Mouse (Mus musculus): Measurements from ENCODE around the gene Ero1l. TPM values are rescaled to one million over a fixed set of nuclear protein-coding genes. Genes with fewer than 3 reads are reported as not detected.

Ero1l gene
- 19.4 and 23.0 TPM in 2 replicates for polyA plus RNA-seq (2014; fragmentation: Nextera tagmentation; extraction: Ambion mirVana)

GRCm38 (mm10) chr14:45318426-45319236 lies at the start of gene Ero1l:
Gene Ero1l, minus strand, starts transcription at chr14:45318771.
- H3K4me3 ChIP-seq (ENCODE audit: low read depth, low read length) = peak within 1 kb of the TSS; percentile 90
- peak; percentile 90 for DNase-seq (ENCODE audit: low spot score)
- peak within 1 kb of the TSS; percentile 87 for H3K27ac ChIP-seq (ENCODE audit: low read depth, low read length)
- H3K9me3 ChIP-seq (replicated peaks; ENCODE audit: control insufficient read depth, low read length) = no peaks in the 10 kb centered on the region
- H3K9ac ChIP-seq (ENCODE audit: low read length) = peak within 1 kb of the TSS; percentile 95
- peak within 1 kb of the TSS; percentile 68 for H3K4me2 ChIP-seq (ENCODE audit: low read length)
- no peaks in the 10 kb centered on the region for H3K27me3 ChIP-seq (replicated peaks; ENCODE audit: control insufficient read depth, insufficient read depth, low read length)
- WGBS = 2% methylated on average over 55 of the region's 74 CpGs
- peak; percentile 98 for ATAC-seq
- peaks cover 10% of the 10 kb centered on the region for H3K4me1 ChIP-seq (ENCODE audit: control insufficient read depth, insufficient read depth, low read length)
- no peaks in the 10 kb centered on the region for H3K36me3 ChIP-seq (ENCODE audit: control insufficient read depth, insufficient read depth, low read length)

- ATAC-seq = peak; percentile 32; the same call in 1 of the 2 replicates
- Histone ChIP-seq H3K9ac (ENCODE audit: low read length) (no peak overlapping the region; the same call in 1 of the 2 replicates), H3K4me2 (ENCODE audit: low read length) (0 out of 2 replicates have a peak overlapping the region, but pooled peaks have one; percentile 24), H3K36me3 (ENCODE audit: control insufficient read depth, insufficient read depth, low read length) (peaks cover 9% of the 10 kb centered on the region), H3K4me3 (ENCODE audit: low read depth, low read length) (no peak overlapping the region), H3K9me3 (replicated peaks; ENCODE audit: control insufficient read depth, low read length) (no peaks in the 10 kb centered on the region), H3K27me3 (replicated peaks; ENCODE audit: control insufficient read depth, insufficient read depth, low read length) (no peaks in the 10 kb centered on the region), H3K4me1 (ENCODE audit: control insufficient read depth, insufficient read depth, low read length) (0 out of 2 replicates have a peak, but pooled peaks cover 3% of the 10 kb centered on the region), H3K27ac (ENCODE audit: low read depth, low read length) (peak overlapping the region; percentile 71)
- 89% methylated on average over 6 of the region's 6 CpGs for WGBS
- DNase-seq (ENCODE audit: low spot score) = no peak
Observed at GRCm38 (mm10) chr14:45365196-45365587, 46.6 kb upstream of the Ero1l start.

- no peak overlapping the region for H3K4me3 ChIP-seq (ENCODE audit: low read depth, low read length)
- peak; percentile 66 for DNase-seq (ENCODE audit: low spot score)
- H3K4me2 ChIP-seq (ENCODE audit: low read length) = peak overlapping the region; percentile 24; the same call in 1 of the 2 replicates
- H3K9ac ChIP-seq (ENCODE audit: low read length) = peak overlapping the region; percentile 35
- peak overlapping the region; percentile 71 for H3K27ac ChIP-seq (ENCODE audit: low read depth, low read length)
- H3K36me3 ChIP-seq (ENCODE audit: control insufficient read depth, insufficient read depth, low read length) = peaks cover 4% of the 10 kb centered on the region; the same call in 1 of the 2 replicates
- 0 out of 2 replicates have a peak, but pooled peaks cover 3% of the 10 kb centered on the region for H3K4me1 ChIP-seq (ENCODE audit: control insufficient read depth, insufficient read depth, low read length)
- no peaks in the 10 kb centered on the region for H3K9me3 ChIP-seq (replicated peaks; ENCODE audit: control insufficient read depth, low read length)
- H3K27me3 ChIP-seq (replicated peaks; ENCODE audit: control insufficient read depth, insufficient read depth, low read length) = no peaks in the 10 kb centered on the region
- ATAC-seq = peak; percentile 82
- WGBS = 53% methylated on average over 16 of the region's 16 CpGs
Observed at GRCm38 (mm10) chr14:45364211-45365195, 45.9 kb upstream of the Ero1l start.

- Histone ChIP-seq H3K36me3 (ENCODE audit: control insufficient read depth, insufficient read depth, low read length) (peaks cover 24% of the 10 kb centered on the region), H3K27ac (ENCODE audit: low read depth, low read length) (peak within 1 kb of the TSS; percentile 44; the same call in 1 of the 2 replicates), H3K4me1 (ENCODE audit: control insufficient read depth, insufficient read depth, low read length) (peaks cover 6% of the 10 kb centered on the region; the same call in 1 of the 2 replicates), H3K9ac (ENCODE audit: low read length) (peak within 1 kb of the TSS; percentile 81), H3K4me2 (ENCODE audit: low read length) (peak within 1 kb of the TSS; percentile 75), H3K27me3 (replicated peaks; ENCODE audit: control insufficient read depth, insufficient read depth, low read length) (no peaks in the 10 kb centered on the region), H3K4me3 (ENCODE audit: low read depth, low read length) (peak within 1 kb of the TSS; percentile 67), H3K9me3 (replicated peaks; ENCODE audit: control insufficient read depth, low read length) (no peaks in the 10 kb centered on the region)
- ATAC-seq (peak; percentile 99), DNase-seq (ENCODE audit: low spot score) (peak; percentile 94)
- WGBS = under 1% methylated on average over 61 of the region's 93 CpGs
Observed at GRCm38 (mm10) chr14:45350931-45351859, 32.6 kb upstream of the Ero1l start, which contains the start of gene Styx. Gene Styx, plus strand, starts transcription at chr14:45351093.

GRCm38 (mm10) chr14:45329589-45330181 lies 11.1 kb upstream of the Ero1l start, which contains the start of gene Psmc6:
Gene Psmc6, plus strand, starts transcription at chr14:45329788.
- peak; percentile 97 for ATAC-seq
- Histone ChIP-seq H3K4me2 (ENCODE audit: low read length) (peak within 1 kb of the TSS; percentile 68), H3K9me3 (replicated peaks; ENCODE audit: control insufficient read depth, low read length) (no peaks in the 10 kb centered on the region), H3K9ac (ENCODE audit: low read length) (peak within 1 kb of the TSS; percentile 93), H3K27ac (ENCODE audit: low read depth, low read length) (peak within 1 kb of the TSS; percentile 82), H3K4me3 (ENCODE audit: low read depth, low read length) (peak within 1 kb of the TSS; percentile 83), H3K4me1 (ENCODE audit: control insufficient read depth, insufficient read depth, low read length) (0 out of 2 replicates have a peak, but pooled peaks cover 2% of the 10 kb centered on the region), H3K36me3 (ENCODE audit: control insufficient read depth, insufficient read depth, low read length) (peaks cover 31% of the 10 kb centered on the region), H3K27me3 (replicated peaks; ENCODE audit: control insufficient read depth, insufficient read depth, low read length) (no peaks in the 10 kb centered on the region)
- under 1% methylated on average over 36 of the region's 44 CpGs for WGBS
- peak; percentile 96 for DNase-seq (ENCODE audit: low spot score)

GRCm38 (mm10) chr14:45329018-45329588 lies 10.5 kb upstream of the Ero1l start:
- Histone ChIP-seq H3K4me2 (ENCODE audit: low read length) (peak overlapping the region; percentile 44), H3K36me3 (ENCODE audit: control insufficient read depth, insufficient read depth, low read length) (peaks cover 28% of the 10 kb centered on the region), H3K4me1 (ENCODE audit: control insufficient read depth, insufficient read depth, low read length) (0 out of 2 replicates have a peak, but pooled peaks cover 2% of the 10 kb centered on the region), H3K4me3 (ENCODE audit: low read depth, low read length) (peak overlapping the region; percentile 83), H3K9ac (ENCODE audit: low read length) (peak overlapping the region; percentile 33; the same call in 1 of the 2 replicates), H3K27me3 (replicated peaks; ENCODE audit: control insufficient read depth, insufficient read depth, low read length) (no peaks in the 10 kb centered on the region), H3K9me3 (replicated peaks; ENCODE audit: control insufficient read depth, low read length) (no peaks in the 10 kb centered on the region), H3K27ac (ENCODE audit: low read depth, low read length) (0 out of 2 replicates have a peak overlapping the region, but pooled peaks have one; percentile 82)
- 15% methylated on average over 8 of the region's 8 CpGs for WGBS
- DNase-seq (ENCODE audit: low spot score) (peak; percentile 44), ATAC-seq (peak; percentile 17; the same call in 1 of the 2 replicates)

GRCm38 (mm10) chr14:45328072-45328713 lies 9.6 kb upstream of the Ero1l start:
- no peak overlapping the region for H3K4me2 ChIP-seq (ENCODE audit: low read length)
- WGBS = 91% methylated on average over 4 of the region's 4 CpGs
- H3K9me3 ChIP-seq (replicated peaks; ENCODE audit: control insufficient read depth, low read length) = no peaks in the 10 kb centered on the region
- ATAC-seq (no peak), DNase-seq (ENCODE audit: low spot score) (no peak)
- 0 out of 2 replicates have a peak, but pooled peaks cover 2% of the 10 kb centered on the region for H3K4me1 ChIP-seq (ENCODE audit: control insufficient read depth, insufficient read depth, low read length)
- no peak overlapping the region for H3K27ac ChIP-seq (ENCODE audit: low read depth, low read length)
- H3K9ac ChIP-seq (ENCODE audit: low read length) = no peak overlapping the region
- H3K27me3 ChIP-seq (replicated peaks; ENCODE audit: control insufficient read depth, insufficient read depth, low read length) = no peaks in the 10 kb centered on the region
- no peak overlapping the region for H3K4me3 ChIP-seq (ENCODE audit: low read depth, low read length)
- peaks cover 21% of the 10 kb centered on the region for H3K36me3 ChIP-seq (ENCODE audit: control insufficient read depth, insufficient read depth, low read length)
